Mouse (Mus musculus) urinary bladder, postnatal 36 days (tissue): ENCODE data around the gene Trim69.
A peak's percentile ranks its signal among the peaks of the same experiment; 100 is the strongest.

ENCODE experiments used
- DNase-seq, 2 experiments: peaks; one replicate each; pipeline ENCODE4 v3.0.0; 2022; ENCODE audit warnings: low spot score in 2 of 2, mixed read lengths in 1 of 2

The Trim69 gene

GRCm38 (mm10) chr2:122160680-122161079 lies at the start of gene Trim69:
Trim69 (plus strand) TSS chr2:122160700.
- DNase-seq = peak; percentile 79 to 83

GRCm38 (mm10) chr2:122116888-122117287 lies 43.6 kb upstream of the Trim69 start:
- no peak for DNase-seq

- peak; percentile 95 to 98 for DNase-seq
Measured at GRCm38 (mm10) chr2:122117961-122118958, 42.2 kb upstream of the Trim69 start, which contains the start of gene Spg11. Spg11 (minus strand) TSS chr2:122118386.

GRCm38 (mm10) chr2:122125680-122126572 lies 34.6 kb upstream of the Trim69 start:
- DNase-seq = no peak

GRCm38 (mm10) chr2:122126765-122127347 lies 33.6 kb upstream of the Trim69 start:
- DNase-seq = no peak

GRCm38 (mm10) chr2:122127635-122128034 lies 32.9 kb upstream of the Trim69 start:
- no peak for DNase-seq

GRCm38 (mm10) chr2:122132078-122132477 lies 28.4 kb upstream of the Trim69 start:
- DNase-seq = no peak

GRCm38 (mm10) chr2:122132618-122133017 lies 27.9 kb upstream of the Trim69 start:
- DNase-seq = no peak

GRCm38 (mm10) chr2:122137839-122138465 lies 22.5 kb upstream of the Trim69 start:
- DNase-seq = no peak

GRCm38 (mm10) chr2:122140815-122141214 lies 19.7 kb upstream of the Trim69 start:
- DNase-seq = no peak

GRCm38 (mm10) chr2:122141332-122141967 lies 19.1 kb upstream of the Trim69 start:
- no peak for DNase-seq

- no peak for DNase-seq
Measured at GRCm38 (mm10) chr2:122143111-122143510, 17.4 kb upstream of the Trim69 start.

GRCm38 (mm10) chr2:122145756-122146155 lies 14.7 kb upstream of the Trim69 start:
- no peak for DNase-seq

GRCm38 (mm10) chr2:122146687-122147086 lies 13.8 kb upstream of the Trim69 start:
- DNase-seq = no peak

- DNase-seq = peak; percentile 94 to 95
Measured at GRCm38 (mm10) chr2:122147508-122148241, 12.8 kb upstream of the Trim69 start, which contains the start of gene B2m. B2m (plus strand) TSS chr2:122147686.

- DNase-seq = peak; percentile 26 to 57
Measured at GRCm38 (mm10) chr2:122148242-122148917, 12.1 kb upstream of the Trim69 start.

GRCm38 (mm10) chr2:122149316-122149715 lies 11.2 kb upstream of the Trim69 start:
- no peak for DNase-seq

GRCm38 (mm10) chr2:122149716-122150115 lies 10.8 kb upstream of the Trim69 start:
- DNase-seq = no peak

- DNase-seq = no peak
Measured at GRCm38 (mm10) chr2:122151221-122151620, 9.3 kb upstream of the Trim69 start.
